Mouse (Mus musculus) heart, postnatal 0 days (tissue): ENCODE measurements around the gene Cdc42bpb.

Source experiments
- CTCF ChIP-seq: IDR thresholded peaks from 2 replicates; pipeline ENCODE4 v1.5.1; 2016; ENCODE audit warnings: antibody characterized with exemption, control low read depth, low read depth
- EP300 ChIP-seq: IDR thresholded peaks from 2 replicates; pipeline ENCODE4 v1.6.1; 2016; ENCODE audit warnings: antibody characterized with exemption, low read depth

DNA sequence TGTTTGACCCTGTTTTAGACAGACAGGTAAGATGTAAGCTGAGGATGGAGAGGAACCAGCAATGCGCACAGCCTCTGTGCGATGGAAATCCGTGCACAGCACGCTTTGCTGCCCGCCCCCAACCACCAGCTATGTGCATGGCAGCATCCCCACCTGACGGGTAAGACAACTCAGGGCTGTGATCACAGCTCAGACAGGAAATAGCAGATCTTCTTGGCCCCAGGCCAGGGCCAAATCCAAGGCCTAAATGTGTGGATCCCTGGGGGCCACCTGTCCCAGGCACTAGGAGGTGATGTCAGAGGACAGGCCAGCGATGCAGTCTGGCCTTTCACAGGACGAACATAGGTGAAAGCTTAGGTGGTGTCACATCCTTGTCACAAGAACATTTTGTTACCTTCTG, 21.3 kb downstream of the Cdc42bpb start:
- TF ChIP-seq EP300, result no peak
- no peak for TF ChIP-seq CTCF
